Mouse (Mus musculus): ENCODE results near the gene Fbxw9.

DNA sequence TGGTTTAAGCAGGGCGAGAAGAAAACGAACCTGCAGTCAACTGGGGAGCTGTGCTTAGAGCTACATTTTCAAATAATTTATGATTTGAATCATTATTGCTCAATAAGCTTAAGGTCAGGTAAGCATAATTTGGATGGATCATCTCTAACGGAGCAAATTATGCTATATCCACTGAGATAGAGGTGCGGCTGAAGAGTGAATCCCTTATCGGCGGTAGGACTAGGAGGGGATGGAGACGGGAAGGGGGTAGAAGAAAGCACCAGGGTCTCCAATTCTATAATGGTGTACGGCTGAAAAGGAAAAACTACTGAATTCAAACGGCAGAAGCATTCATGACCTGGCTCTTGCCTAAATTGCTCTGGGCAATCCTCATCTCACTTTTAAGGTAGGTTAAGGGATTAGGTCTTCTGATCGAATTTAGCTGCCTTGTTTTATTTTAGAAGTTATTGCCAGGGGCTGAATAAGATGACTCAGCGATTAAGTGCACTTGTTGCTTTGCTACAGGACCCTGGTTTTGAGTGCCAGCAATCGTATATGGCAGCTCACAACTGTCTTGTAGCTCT lies 24.6 kb upstream of the Fbxw9 start:
- TF ChIP-seq MAX (IDR thresholded peaks at IDR 0.05; ENCODE audit: low read length): no peak
- TF ChIP-seq NELFE (IDR thresholded peaks at IDR 0.05; ENCODE audit: low read depth, low read length): no peak
- TF ChIP-seq SIN3A (IDR thresholded peaks at IDR 0.05; ENCODE audit: low read length): no peak

All from CH12.LX (cell line).